Mouse (Mus musculus) ovary, postnatal 10 days (tissue): Measurements from ENCODE around the gene Slc7a14.
"Not testable (repeated sequence)": the region's sequence is repeated elsewhere in the genome, so short reads cannot be mapped to it uniquely, and the experiment has no call there.

ENCODE experiments used
- DNase-seq: peaks from one replicate; pipeline ENCODE4 v3.0.0; 2022; ENCODE audit warnings: low spot score

The Slc7a14 gene

GRCm38 (mm10) chr3:31309934-31310787 is at the start of gene Slc7a14:
Gene Slc7a14, minus strand, starts transcription at chr3:31310378.
- DNase-seq = no peak

GRCm38 (mm10) chr3:31346540-31346939 is 36.4 kb upstream of the Slc7a14 start:
- DNase-seq = no peak

- DNase-seq = no peak
Measured at GRCm38 (mm10) chr3:31345766-31346165, 35.6 kb upstream of the Slc7a14 start.

GRCm38 (mm10) chr3:31339236-31339635 is 29.1 kb upstream of the Slc7a14 start:
- DNase-seq = no peak

- no peak for DNase-seq
Measured at GRCm38 (mm10) chr3:31328237-31328836, 18.2 kb upstream of the Slc7a14 start.

- no peak for DNase-seq
Measured at GRCm38 (mm10) chr3:31327791-31328190, 17.6 kb upstream of the Slc7a14 start.

- no peak for DNase-seq
Measured at GRCm38 (mm10) chr3:31324231-31324654, 14.1 kb upstream of the Slc7a14 start.

- no peak for DNase-seq
Measured at GRCm38 (mm10) chr3:31309371-31309933, 726 bp downstream of the Slc7a14 start.

GRCm38 (mm10) chr3:31308906-31309305 is 1.3 kb downstream of the Slc7a14 start:
- peak; percentile 37 for DNase-seq

GRCm38 (mm10) chr3:31307936-31308335 is 2.2 kb downstream of the Slc7a14 start:
- no peak for DNase-seq

- no peak for DNase-seq
Measured at GRCm38 (mm10) chr3:31291673-31292602, 18.2 kb downstream of the Slc7a14 start.

GRCm38 (mm10) chr3:31287421-31287948 is 22.7 kb downstream of the Slc7a14 start:
- DNase-seq = no peak

GRCm38 (mm10) chr3:31281116-31281515 is 29.1 kb downstream of the Slc7a14 start:
- no peak for DNase-seq

GRCm38 (mm10) chr3:31274875-31275274 is 35.3 kb downstream of the Slc7a14 start:
- no peak for DNase-seq

GRCm38 (mm10) chr3:31273247-31273646 is 36.9 kb downstream of the Slc7a14 start:
- DNase-seq = not testable (repeated sequence)

GRCm38 (mm10) chr3:31272635-31273034 is 37.5 kb downstream of the Slc7a14 start:
- DNase-seq = no peak

GRCm38 (mm10) chr3:31269551-31270317 is 40.4 kb downstream of the Slc7a14 start:
- no peak for DNase-seq

GRCm38 (mm10) chr3:31267921-31268320 is 42.3 kb downstream of the Slc7a14 start:
- no peak for DNase-seq

GRCm38 (mm10) chr3:31266941-31267340 is 43.2 kb downstream of the Slc7a14 start:
- DNase-seq = no peak

GRCm38 (mm10) chr3:31263535-31263934 is 46.6 kb downstream of the Slc7a14 start:
- DNase-seq = no peak
